Mouse (Mus musculus): ENCODE results near the gene Dcdc2b.
A peak's percentile ranks its signal among the peaks of the same experiment; 100 is the strongest.

The Dcdc2b gene

DNA sequence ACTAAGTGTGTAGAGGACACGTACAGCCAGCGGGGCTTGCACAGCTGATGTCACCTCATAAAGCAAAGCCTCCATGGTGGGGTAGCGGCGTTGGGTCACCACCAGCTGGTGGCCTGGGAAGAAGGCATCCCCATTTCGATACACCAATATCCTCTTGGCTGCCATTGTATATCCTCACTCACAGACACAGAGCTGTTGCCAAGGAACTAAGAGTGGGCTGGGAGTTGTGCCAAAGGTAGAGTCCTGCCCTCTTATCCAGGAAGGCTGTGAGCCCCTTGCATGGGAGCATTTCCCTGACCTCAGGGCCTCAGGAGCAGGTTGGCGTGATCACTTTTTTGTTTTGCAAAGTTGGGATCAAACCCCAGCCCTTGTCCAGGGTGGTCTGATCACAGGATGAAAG is at the start of gene Dcdc2b:
Gene Dcdc2b (minus strand): TSS at position 165 of the 400 bp plus-strand sequence.
- no peak for DNase-seq (ENCODE audit: low read depth, low spot score)

DNA sequence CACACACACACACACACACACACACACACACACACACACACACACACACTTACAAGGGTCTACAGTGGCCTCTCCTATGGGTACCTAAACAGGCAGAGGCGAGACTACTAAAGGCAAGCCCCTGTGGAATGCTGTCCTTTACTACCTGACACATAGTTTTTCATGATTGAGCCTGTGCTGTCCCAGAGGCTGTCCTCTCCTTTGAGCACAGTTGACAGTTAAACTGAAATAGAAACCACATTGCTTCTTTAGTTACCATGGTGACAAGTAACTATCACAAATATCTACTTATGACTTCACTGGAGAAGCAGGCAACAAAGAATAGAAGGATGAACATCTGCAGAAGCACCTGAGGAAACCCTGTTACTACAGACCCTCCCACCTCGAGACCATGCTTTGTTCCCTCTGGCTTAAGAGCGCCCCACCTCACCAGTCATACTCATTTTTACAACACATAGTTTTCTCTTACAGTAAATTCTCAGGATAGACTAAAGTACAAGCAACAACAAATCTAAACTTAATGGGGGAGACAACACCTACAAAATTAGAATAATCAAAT is 48.3 kb upstream of the Dcdc2b start:
- no peak for DNase-seq (ENCODE audit: low read depth, low spot score)

DNA sequence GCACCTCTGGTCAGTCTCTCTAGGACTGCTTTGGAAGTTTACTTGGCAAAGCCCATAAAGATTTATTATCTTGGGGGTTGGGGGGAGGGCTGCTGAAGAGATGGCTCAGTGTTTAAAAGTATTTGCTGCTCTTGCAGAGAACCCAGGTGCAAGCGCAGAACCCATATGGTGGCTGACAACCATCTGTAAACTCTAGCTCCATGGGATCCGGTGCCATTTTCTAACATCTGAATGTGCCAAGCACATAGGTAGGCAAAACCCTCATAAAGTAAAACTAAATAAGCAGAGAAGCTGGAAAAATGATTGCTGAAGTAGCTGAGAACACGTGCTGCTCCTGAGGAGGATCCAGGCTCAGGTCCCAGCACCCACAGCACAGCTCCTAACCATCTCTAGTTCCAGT is 47.5 kb upstream of the Dcdc2b start:
- DNase-seq (ENCODE audit: low read depth, low spot score): no peak

DNA sequence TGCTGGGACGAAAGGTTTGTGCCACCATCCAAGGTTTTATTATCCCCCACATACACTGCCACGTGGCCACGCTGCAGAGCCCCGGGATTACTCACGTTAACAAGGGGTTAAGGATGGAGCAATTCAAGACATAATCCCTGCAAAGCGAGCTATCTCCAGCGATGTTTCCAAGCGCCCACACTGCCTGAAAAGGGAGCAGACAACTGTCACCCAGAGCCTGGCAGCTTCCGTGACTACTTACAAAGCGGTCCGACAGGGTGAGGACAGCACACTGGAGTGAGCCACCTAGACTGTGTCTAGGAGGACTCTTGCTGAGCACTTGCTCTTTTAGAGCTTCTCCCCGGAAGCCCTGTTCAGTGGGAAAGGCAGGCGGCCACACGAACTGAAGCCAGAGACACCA is 40.7 kb upstream of the Dcdc2b start:
- no peak for DNase-seq (ENCODE audit: low read depth, low spot score)

DNA sequence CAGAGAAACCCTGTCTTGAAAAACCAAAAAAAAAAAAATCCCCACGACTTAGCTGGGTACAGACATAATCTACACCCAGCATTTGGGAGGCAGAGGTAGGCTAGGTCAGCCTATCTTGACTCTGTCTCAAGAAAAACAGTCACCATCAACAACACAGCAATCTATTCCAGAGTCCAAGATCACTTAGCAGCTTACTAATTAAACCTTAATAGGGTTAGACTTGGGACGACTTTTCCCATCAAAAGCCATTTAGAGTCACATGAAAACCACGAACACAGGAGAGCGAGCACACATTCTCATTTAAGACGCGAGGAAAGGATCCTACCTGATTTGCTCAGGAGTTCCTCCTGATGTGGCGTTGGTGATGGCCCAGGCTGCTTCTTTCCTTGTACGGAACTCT is 36.3 kb upstream of the Dcdc2b start:
- DNase-seq (ENCODE audit: low read depth, low spot score): no peak

DNA sequence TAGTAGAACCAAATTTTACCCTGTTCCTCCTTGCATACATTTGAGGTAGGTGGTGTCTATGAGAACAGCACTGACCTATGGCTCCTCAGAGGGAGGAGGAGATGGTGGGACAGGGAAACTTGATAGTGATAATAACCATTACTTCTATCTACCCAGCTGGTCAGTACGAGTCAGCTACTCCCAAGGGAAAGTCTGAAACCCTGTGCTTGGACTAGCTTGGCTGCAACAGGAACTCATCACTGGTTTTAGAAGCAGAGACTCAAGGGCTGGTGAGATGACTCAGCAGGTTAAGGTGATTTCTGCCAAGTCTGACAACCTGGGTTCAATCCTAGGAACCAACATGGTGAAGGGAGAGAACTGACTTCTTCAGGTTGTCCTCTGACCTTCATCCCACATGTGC is 34.6 kb upstream of the Dcdc2b start:
- no peak for DNase-seq (ENCODE audit: low read depth, low spot score)

DNA sequence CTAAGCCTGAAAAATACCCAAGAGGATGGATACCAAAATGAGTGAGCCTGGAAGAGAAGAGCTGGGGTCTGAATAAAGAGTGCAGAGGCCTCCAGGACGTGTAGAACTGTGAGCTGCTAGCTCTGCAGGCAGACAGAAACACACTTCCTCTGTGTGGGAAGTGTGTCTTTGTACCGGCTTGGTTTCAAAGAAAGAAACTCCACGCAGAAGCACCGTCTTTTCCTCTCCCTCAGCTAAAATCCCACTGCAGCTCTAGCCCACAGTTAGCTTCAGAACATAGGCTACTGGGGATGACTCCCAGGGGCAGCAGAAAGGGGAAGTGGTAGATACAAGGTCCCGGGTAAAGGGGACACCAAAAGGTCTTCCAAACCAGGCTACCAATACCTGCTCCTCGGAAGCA is 31.1 kb upstream of the Dcdc2b start:
- no peak for DNase-seq (ENCODE audit: low read depth, low spot score)

DNA sequence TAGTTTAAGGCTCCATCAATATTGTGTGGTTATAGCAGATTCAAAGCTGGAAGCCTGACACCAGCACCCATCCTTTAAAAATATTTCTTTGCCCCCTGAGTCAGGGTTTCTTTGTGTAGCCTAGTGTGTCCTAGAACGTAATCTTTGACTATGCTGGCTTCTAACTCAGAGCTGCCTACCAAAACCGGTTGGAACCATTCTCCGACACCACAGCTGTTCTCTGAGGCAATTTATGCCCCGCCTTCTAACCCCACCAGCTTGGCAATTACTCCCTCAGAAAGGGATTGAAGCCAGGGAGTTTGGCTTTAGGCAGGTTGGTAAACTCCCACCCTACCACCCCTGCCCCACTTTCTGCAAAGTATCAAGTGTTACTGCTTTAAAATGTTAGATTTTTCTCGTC is 27.7 kb upstream of the Dcdc2b start:
- no peak for DNase-seq (ENCODE audit: low read depth, low spot score)

DNA sequence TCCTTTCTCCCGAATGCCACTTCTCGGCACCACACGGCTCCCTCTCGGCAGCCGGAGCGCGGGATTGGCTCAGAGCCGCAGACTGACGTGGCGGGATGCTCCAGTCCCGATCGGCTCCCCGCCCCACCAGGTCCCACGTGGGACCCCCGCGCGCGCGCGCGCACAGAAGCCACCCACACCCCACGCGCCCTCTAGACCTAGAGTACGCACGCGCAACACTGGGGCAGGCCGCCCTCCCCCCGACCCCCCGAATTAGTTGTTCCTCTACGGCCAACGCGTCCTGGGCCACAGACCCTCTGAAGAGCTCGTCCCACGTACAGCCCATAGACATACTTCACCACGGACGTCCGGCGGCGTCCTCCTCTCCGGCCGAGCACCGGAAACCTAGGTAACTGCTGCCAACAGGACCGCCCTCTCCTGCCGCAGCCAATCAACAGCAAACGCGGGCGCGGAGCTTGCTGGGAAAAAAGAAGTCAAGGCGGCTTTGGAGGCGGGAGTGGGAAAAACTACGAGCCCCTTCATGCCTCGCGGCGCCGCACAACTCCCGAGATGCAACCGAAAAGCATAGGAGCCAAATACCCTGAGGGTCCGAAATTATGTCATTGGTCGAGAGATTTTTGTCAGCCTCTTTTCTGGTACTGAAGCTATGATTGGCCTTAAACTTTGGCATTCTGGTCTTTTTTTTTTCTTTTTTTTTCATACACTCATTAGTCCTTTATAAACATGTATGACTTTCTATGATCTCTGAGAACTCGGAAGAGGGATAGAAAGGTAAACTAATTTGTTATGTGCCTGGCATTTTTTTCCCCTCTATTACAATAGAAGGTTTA is 26.8 kb upstream of the Dcdc2b start, which contains the start of gene Txlna:
Gene Txlna (minus strand): TSS at position 428 of the 830 bp plus-strand sequence.
- DNase-seq (ENCODE audit: low read depth, low spot score): peak; percentile 94

DNA sequence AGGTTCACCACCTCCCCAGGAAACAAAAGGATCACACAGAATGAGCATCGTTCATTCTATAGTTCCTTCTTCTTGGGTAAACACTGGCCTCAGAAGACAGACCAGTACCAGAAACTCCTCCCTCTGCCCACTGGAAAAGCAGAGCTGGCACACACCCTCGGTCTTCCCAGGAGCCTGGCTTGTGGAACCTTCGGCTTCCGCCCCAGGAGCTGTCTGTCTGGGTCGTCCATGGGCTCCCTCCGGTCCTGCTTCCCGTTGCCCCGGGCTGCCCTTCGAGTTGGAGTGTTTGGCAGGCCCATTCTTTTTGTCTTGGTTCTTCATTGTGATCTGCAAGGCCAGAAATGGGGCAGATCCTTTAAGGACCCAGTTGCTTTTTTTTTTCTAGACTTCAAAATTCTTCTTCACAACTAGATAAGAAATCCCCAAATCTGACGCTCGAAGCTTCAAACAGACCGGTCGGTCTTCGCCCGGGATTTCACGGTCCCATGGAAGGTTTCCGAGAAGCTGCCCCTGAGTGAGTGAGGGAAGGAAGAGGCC is 26.1 kb upstream of the Dcdc2b start:
- peak; percentile 28 for DNase-seq (ENCODE audit: low read depth, low spot score)

DNA sequence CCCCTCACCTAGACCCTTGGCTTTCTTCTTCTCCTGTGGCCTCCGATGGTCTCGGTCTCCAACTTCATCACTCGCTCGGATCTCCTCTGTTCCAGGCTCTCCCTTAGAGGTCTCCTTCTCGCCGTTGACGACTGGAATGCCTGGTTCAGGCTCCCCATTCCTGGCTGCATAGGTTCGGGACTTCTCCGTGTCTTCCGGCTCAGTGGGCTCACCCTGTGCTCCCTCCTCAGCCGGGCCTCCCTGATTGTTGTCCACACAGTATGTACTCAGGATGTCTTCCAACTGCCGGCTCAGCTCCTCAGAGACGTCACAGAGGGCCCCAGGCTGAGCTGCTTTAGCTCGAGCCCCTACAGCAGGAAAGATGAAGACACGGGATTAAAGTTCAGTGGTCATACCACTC is 25.2 kb upstream of the Dcdc2b start:
- DNase-seq (ENCODE audit: low read depth, low spot score): no peak

DNA sequence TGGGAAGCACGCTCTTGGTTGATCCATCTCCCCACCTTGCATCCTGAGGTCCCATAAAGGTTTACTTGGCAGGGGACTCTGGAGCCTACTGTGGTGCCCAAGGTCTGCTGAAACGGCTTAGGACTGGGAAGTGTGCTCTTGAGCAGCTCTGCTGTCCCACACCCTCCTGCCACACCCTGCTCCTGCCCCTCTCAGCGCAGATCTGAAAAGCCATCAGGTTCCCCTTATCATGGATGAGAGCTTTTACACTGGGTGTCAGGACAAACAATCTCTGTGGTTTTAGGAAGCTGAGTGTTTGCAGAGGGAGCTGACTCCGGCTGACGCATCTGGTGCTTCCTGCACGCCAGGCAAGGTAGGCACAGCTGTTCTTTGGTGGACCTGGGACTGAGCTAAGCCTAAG is 19.8 kb upstream of the Dcdc2b start:
- DNase-seq (ENCODE audit: low read depth, low spot score): no peak

DNA sequence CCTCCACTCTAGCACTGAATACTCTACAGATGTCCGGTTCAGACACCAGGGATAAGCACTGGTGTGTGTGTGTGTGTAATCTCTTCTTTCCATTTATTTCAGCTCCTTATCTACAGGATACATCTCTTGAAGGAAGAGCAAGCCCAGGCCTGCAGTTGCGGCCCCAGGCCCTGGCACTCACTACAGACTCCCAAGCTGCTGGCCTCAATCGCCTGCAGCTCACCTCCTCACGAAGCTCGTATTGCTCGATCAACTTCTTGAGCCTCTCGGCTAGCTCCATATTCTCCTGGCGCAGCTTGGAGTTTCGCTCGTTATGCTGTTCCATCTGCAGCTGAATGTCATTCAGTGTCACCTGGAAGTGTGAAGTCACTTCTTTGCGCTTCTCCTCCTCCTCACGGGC is 17.8 kb upstream of the Dcdc2b start:
- no peak for DNase-seq (ENCODE audit: low read depth, low spot score)

DNA sequence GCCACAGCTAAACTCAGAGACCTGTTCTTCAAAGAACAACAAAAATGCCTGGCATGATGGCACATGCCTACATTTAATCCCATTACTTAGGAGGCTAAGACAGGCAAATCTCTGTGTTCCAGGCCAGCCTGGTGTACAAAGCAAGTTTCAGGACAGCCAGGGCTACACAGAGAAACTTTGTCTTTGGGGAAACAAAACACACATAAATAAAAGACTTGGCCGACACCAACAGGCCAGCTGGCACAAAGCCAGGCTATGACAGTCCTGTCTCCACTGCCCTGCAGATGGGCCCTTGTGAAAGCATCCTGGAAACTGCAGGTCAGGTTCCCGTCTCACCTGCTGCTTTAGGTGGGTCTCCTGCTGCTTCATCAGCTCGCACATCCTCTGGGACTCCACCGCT is 16.9 kb upstream of the Dcdc2b start:
- no peak for DNase-seq (ENCODE audit: low read depth, low spot score)

DNA sequence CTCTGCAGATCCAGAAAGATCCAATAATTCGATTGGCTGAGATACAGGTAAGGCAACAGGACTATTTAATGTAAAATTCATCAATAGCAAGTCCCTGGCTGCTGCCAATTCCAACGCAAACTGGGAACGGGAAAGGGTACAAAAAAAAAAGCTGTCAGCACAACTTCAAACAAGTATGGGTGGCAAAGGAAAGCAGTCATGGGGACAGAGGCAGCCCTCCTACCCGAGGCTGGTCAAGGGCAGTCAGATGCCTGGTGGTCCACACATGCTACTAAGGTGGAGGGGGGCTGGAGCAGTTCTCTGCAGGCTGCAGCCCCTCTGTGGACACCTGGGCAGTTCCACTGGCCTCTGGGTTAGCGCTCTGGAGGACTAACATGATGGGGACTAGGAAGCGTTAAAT is 12.0 kb upstream of the Dcdc2b start:
- no peak for DNase-seq (ENCODE audit: low read depth, low spot score)

DNA sequence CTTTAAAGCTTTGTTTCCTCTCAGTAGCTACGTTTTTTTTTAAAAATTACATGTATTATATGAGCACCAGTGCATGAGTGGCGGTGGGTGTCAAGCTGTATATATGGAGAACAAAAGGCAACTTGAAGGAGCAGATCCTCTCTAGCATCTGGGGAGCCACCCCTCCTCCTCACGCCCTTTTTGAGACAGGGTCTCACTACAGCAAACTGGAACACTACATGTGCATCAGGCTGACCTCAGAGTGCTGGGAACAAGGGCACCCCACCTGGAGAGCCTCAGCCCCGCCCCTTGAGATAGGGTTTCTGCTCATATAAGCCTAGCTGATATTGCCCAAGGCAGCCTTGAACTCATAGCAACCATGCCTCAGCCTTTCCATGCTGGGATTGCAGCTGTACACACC is 11.4 kb upstream of the Dcdc2b start:
- no peak for DNase-seq (ENCODE audit: low read depth, low spot score)

DNA sequence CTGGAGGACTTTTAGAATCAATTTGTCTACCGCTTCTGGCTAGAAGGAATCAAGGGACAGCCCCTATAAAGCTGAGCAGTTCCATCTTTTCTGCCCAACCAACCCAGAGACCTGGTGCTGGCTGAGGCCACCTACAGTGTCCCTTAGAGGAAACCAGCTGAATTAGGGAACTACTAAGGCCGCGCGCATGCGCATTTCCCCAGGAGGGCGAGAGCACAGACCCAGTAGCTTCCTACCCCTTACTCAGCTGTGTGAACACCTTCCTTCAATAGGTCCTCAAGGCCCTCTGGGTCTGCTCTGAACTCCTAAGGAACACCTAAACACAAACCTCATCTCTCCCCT is 10.9 kb upstream of the Dcdc2b start:
- peak; percentile 79 for DNase-seq (ENCODE audit: low read depth, low spot score)

DNA sequence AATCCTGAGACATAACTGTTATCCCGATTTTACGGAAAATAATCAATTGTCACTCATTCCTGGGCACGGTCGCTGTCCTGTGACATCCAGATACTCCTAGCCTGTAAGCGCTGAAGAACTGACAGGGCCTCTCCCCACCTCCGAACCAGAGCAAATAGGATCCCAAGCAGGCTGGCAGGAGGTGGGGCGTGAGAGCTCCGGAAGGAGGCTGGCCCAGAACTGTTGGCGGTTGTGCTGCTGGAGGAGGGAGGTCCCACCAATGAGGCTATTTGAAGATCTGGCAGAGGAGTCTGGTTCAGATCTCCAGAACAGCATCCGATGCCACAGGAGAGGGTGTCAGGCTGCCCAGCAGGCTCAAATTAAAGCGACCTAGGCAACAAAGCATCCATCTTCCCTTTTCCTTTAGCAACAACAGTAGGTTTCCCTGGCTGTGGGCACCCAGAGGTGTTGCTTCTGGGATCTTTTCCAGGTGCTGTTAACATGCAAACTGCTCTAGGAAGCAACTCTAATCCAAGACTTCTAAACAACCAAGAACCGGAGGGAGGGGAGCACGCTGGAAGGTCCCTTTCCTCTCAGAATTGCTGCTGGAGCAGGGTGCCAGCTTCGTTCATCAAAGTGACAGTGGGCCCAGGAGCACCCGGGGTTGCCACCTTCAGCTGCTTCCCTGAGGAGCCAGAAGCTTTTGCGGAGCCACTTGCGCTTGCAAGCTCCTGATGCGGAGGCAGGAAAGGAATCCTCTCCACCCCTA is 10.4 kb upstream of the Dcdc2b start:
- DNase-seq (ENCODE audit: low read depth, low spot score): peak; percentile 95

DNA sequence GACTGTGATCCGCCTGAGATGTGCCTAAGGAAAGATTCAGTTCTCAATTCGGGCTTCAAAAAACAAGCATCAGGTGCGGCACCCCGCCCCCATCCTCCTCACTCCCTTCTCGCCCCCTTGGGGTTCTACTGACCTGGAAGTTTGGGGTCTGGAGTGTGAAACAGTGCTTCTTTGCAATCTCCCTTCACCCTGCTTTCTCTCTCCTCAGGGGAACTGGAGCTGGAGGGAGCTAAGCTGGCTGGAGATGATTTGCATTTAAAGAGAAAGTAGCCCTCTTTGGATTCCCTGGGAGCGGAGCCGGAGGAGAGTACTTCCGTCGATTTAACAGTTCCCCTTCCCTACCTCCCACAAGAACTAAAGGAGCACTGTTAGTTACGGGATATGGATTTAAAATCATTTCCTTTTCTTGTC is 9.6 kb upstream of the Dcdc2b start, which contains the start of gene Ccdc28b:
Gene Ccdc28b (minus strand): TSS at position 267 of the 411 bp plus-strand sequence.
- no peak for DNase-seq (ENCODE audit: low read depth, low spot score)

DNA sequence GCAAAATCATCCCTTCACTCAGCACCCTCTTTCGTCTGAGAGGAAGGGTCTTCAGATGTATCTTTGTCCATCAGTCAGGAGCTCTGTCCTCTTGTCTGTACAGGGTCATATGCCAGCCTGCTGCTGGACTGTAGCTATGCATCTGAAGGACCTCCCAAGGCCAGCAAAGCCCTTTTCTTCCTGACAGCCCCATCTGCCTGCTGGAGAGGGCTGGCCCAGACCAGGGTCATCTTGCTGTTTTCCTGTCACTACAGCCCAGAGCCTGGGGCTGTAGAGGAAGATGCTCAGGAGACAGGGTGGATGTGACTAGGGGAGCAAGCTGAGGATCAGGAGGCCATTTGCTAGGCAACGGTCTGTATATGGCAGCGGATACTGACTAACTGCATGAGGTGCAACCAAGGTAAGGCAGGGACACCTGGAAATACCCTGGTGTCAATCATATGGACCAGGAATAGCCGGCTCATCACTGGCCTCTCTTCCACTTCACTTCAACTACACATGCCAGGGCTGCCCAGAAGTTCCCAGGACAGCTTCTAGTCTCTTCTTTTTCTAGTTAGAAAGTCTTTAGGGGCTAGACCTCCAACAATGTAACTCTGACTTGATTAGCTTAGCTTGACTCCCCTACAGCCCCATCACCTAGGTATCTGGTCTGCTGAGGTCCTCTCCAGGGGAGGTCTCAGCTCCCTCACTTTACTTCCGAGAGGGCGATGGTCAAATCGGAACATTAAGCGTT is 8.9 kb upstream of the Dcdc2b start:
- DNase-seq (ENCODE audit: low read depth, low spot score): no peak

DNA sequence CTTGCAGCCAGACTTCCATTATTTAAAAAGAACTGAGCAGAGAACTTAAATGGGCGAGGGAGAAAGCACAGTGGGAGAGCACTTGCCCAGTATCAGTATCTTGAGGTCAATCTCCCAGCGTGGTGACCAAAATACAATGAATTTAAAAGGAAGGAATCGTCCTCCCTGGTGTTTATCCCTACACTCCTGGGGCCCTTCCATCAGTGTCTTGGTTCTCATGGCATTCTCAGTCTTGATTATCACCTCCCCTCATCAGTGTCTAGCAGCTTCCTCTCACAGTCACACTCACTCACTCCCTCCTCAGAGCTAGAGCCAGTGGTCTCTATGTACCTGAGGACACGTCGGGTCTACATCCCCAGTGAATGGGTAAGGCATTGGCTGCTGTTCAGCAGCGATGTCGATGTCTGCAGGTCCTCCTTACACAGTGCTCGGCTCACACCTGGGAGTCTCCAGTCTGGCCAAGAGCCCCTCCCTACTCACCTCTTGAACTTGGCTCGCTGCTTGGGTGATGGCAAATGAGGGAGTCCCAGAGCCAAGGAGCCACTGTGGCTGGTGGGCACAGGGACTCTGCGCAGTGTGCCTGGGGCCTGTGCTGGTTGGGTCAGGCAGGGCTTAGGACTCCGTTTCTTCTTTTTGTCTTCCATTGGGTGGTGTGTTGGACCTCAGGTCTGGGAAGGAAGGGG is 8.2 kb upstream of the Dcdc2b start:
- DNase-seq (ENCODE audit: low read depth, low spot score): no peak
